ENCODE assay signal across 23 mouse cellular contexts in genomic region chr11:19714888-19715595, GRCm38 (mm10).
DNase-seq lines count a peak whose midpoint lies in the region; ATAC-seq and TF ChIP-seq lines count a peak whose summit lies in the region.
"Had no signal": no experiment of that assay in that cellular context is flagged by ENCODE, and none has a peak within 500 bp of the region (broad histone marks: within the 10 kb centered on the region; RNA-seq: fewer than 3 reads in every experiment).

No protein-coding gene starts in this region.

- WGBS in liver, adult 2 months = 12% methylated on average over 8 of the region's 8 CpGs
- 29% methylated on average over 8 of the region's 8 CpGs for WGBS in liver, embryonic 16.5 days (ENCODE audit: insufficient replicate concordance)

- no peak overlapping the region for H3K4me3 ChIP-seq in liver, adult 2 months (ENCODE audit: insufficient read depth, low read depth, low read length)
- H3K4me3 ChIP-seq in liver, embryonic 16.5 days (ENCODE audit: low read depth, low read length) = no peak overlapping the region
- H3K4me3 ChIP-seq: embryonic facial prominence, embryonic 10.5 days; forebrain, embryonic 10.5 days; midbrain, embryonic 10.5 days; neural tube, embryonic 15.5 days had no signal

- no peak overlapping the region for H3K9ac ChIP-seq in liver, adult 2 months (ENCODE audit: low read depth, low read length)
- H3K9ac ChIP-seq in liver, embryonic 16.5 days (ENCODE audit: low read depth, low read length) = no peak overlapping the region
- H3K9ac ChIP-seq: hindbrain, embryonic 14.5 days; neural tube, embryonic 15.5 days had no signal

- no peak overlapping the region; the same call in 1 of the 2 replicates for H3K4me2 ChIP-seq in liver, embryonic 16.5 days (ENCODE audit: low read depth, low read length)

- no peaks in the 10 kb centered on the region for H3K36me3 ChIP-seq in liver, adult 2 months (ENCODE audit: control insufficient read depth, insufficient read depth, low read length)
- H3K36me3 ChIP-seq in liver, embryonic 16.5 days (ENCODE audit: control insufficient read depth, insufficient read depth) = no peaks in the 10 kb centered on the region
- H3K36me3 ChIP-seq: embryonic facial prominence, embryonic 10.5 days; forebrain, embryonic 10.5 days; midbrain, embryonic 10.5 days; neural tube, embryonic 15.5 days had no signal

- H3K79me2 ChIP-seq in liver, adult 2 months (ENCODE audit: control insufficient read depth, insufficient read depth, low read length) = no peaks in the 10 kb centered on the region

- TF ChIP-seq CTCF in liver, adult 2 months (IDR thresholded peaks at IDR 0.05; ENCODE audit: low read depth, low read length) = no peak

- peak; percentile 87 for ATAC-seq in liver, embryonic 16.5 days (ENCODE audit: low read depth)
- ATAC-seq: forebrain, embryonic 16.5 days; inflammation-experienced regulatory T-cells, adult 6 months had no signal

- no peaks in the 10 kb centered on the region for H3K4me1 ChIP-seq in liver, adult 2 months (ENCODE audit: control insufficient read depth, insufficient read depth, low read length)
- H3K4me1 ChIP-seq in liver, embryonic 16.5 days (ENCODE audit: control insufficient read depth, low read depth, low read length) = no peaks in the 10 kb centered on the region
- H3K4me1 ChIP-seq: midbrain, embryonic 10.5 days had no signal

- intact Hi-C loops in heart, postnatal 14 days (cut with DNase I) = no loop called here

- DNase-seq in heart, adult 11 months = peak; percentile 49
- no peak for DNase-seq in heart, postnatal 14 days
- peak; percentile 39 for DNase-seq in embryo, embryonic 10 days (ENCODE audit: low spot score)
- peak; percentile 65 for DNase-seq in liver, adult 2 months (ENCODE audit: extremely low read depth, low read depth, low spot score)
- no peak for DNase-seq in adrenal gland, postnatal 25 days
- no peak for DNase-seq in right cerebral cortex, postnatal 4 days
- DNase-seq: cerebellum, adult 11-12 months; gastrocnemius, postnatal 25 days; heart, postnatal 36 days; kidney, adult 18-20 months; left cerebral cortex, postnatal 4 days; lung, adult 18-20 months; lung, postnatal 10 days; thymus, adult 18-20 months; thymus, postnatal 36 days had no signal

- TF ChIP-seq POLR2A in liver, adult 2 months (IDR thresholded peaks at IDR 0.05; ENCODE audit: extremely low read depth, insufficient read depth, low read length) = no peak

- no peaks in the 10 kb centered on the region for H3K27me3 ChIP-seq in liver, adult 2 months (ENCODE audit: control insufficient read depth, insufficient read depth, low read length)
- no peaks in the 10 kb centered on the region for H3K27me3 ChIP-seq in liver, embryonic 16.5 days (ENCODE audit: control insufficient read depth, insufficient read depth, low read depth, low read length)
- H3K27me3 ChIP-seq: neural tube, embryonic 15.5 days had no signal

- no peak overlapping the region for H3K27ac ChIP-seq in liver, adult 2 months (replicated peaks; ENCODE audit: insufficient read depth, low read depth, low read length)
- peak overlapping the region; percentile 74 for H3K27ac ChIP-seq in liver, embryonic 16.5 days (ENCODE audit: low read length)
- H3K27ac ChIP-seq: embryonic facial prominence, embryonic 10.5 days; forebrain, embryonic 10.5 days; midbrain, embryonic 10.5 days; neural tube, embryonic 15.5 days had no signal

- H3K9me3 ChIP-seq in liver, embryonic 16.5 days (replicated peaks; ENCODE audit: control insufficient read depth, low read length) = no peaks in the 10 kb centered on the region
- H3K9me3 ChIP-seq: embryonic facial prominence, embryonic 10.5 days; midbrain, embryonic 10.5 days; neural tube, embryonic 15.5 days had no signal

Comparison
In these comparisons a context has a peak if more than half of its experiments do, and no peak if none do; other contexts are left out.
1. DNase-seq: peak in heart, adult 11 months (single experiment), embryo, embryonic 10 days (single experiment) and liver, adult 2 months (single experiment); none in heart, postnatal 14 days (0 of 2), adrenal gland, postnatal 25 days (single experiment) and right cerebral cortex, postnatal 4 days (single experiment).